Mouse (Mus musculus) liver, embryonic 14.5 days (tissue): ENCODE measurements around the gene Rapgef4.

ENCODE experiments used
- CTCF ChIP-seq: IDR thresholded peaks from 2 replicates; pipeline ENCODE4 v1.5.1; 2016; ENCODE audit warnings: antibody characterized with exemption, low read depth, control low read depth
- EP300 ChIP-seq: IDR thresholded peaks from 2 replicates; pipeline ENCODE4 v1.6.1; 2016; ENCODE audit warnings: antibody characterized with exemption, low read depth

- TF ChIP-seq CTCF, result no peak
- TF ChIP-seq EP300, result no peak
Measured at GRCm38 (mm10) chr2:72169451-72170100, 188.5 kb downstream of the Rapgef4 start.
